Mouse (Mus musculus): ENCODE data around the gene Crhr1.

Crhr1 gene

DNA sequence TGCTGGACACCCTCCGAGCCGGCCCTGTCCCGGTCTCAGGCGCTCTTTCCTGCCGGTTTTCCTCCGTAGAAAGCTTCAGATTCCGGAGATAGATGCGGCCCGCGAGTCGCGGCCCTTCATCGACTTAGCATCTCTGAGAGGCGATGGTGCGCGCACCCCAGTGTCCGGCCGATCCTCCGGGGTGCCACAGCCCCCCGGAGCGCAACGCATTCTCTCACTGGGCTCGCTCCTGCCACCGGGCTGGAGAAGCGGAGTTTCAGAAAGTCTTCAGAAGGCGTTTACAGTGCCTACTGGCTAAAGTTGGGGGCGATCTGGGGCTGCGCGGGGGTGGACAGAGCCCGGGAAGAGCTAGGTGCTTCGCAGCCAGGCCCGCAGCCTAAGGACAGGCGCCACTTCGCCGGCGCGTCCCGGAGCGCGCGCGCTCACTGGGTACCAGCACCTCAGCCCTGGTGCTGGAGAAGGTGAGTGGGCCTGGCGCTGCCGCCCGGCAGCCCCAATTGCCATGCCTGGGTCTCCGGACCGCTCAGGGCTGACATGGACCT, 858 bp downstream of the Crhr1 start:
- peak; percentile 52 for DNase-seq (ENCODE audit: low read depth, low spot score)

DNA sequence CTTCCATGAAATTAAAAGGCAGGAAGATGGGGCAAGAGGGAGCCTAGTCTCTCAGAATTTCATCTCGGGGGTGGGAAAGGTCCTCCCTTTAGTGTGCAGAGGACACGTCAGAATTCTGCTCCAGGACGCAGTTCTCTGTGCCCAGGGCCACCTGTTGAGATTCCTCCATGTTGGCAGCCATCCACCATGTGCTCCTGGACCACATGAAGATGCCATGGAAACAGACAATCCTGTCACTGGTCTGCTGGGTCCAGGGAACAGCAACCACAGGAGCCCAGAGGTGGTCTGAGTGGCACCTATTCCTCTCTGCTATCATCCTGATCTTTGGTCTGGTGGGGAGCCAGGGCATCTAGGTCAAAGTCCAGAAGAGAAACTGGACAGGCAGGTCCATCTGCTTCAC, 6.3 kb downstream of the Crhr1 start:
- no peak for DNase-seq (ENCODE audit: low read depth, low spot score)

- no peak for DNase-seq (ENCODE audit: low read depth, low spot score)
Measured at GRCm38 (mm10) chr11:104144930-104145329, 12.3 kb downstream of the Crhr1 start.

- no peak for DNase-seq (ENCODE audit: low read depth, low spot score)
Measured at GRCm38 (mm10) chr11:104148787-104149186, 16.1 kb downstream of the Crhr1 start.

DNA sequence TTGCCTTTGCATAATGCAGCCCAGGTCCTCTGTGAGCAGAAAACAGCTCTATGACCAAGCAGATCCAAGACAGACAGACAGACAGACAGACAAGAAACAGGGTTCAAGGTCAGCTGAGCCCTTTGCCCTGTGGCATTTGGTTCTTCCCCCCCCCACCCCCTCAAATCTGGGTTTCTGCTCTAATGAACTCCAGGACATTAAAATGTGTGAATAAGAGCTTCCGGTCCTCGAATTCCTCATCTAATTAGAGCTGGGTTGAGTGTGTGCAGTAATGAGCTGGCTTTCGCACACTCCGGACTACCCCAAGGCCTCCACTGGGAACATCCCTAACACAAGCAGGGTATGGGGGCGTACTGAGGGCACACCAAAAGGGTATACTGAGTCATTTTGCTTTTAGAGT, 18.3 kb downstream of the Crhr1 start:
- no peak for DNase-seq (ENCODE audit: low read depth, low spot score)

DNA sequence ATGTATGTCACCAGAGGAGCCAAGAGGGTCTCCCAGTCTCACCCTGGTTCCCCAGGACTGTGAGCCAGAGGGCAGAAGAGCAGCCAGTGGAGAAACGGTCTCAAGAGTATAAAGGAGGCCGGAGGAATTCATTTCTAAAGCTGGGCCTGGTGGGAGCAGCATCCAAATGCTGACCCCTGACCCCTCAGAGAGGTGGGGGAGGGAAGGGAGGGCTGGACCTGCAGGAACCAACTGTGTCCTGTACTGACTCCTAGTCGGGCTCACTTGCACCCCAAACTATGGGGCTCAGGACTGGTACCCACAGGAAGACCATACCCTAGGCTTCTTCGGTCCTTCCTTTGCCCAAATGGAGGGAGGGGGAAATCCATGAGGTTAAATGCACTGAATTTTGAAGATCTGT, 21.7 kb downstream of the Crhr1 start:
- no peak for DNase-seq (ENCODE audit: low read depth, low spot score)

DNA sequence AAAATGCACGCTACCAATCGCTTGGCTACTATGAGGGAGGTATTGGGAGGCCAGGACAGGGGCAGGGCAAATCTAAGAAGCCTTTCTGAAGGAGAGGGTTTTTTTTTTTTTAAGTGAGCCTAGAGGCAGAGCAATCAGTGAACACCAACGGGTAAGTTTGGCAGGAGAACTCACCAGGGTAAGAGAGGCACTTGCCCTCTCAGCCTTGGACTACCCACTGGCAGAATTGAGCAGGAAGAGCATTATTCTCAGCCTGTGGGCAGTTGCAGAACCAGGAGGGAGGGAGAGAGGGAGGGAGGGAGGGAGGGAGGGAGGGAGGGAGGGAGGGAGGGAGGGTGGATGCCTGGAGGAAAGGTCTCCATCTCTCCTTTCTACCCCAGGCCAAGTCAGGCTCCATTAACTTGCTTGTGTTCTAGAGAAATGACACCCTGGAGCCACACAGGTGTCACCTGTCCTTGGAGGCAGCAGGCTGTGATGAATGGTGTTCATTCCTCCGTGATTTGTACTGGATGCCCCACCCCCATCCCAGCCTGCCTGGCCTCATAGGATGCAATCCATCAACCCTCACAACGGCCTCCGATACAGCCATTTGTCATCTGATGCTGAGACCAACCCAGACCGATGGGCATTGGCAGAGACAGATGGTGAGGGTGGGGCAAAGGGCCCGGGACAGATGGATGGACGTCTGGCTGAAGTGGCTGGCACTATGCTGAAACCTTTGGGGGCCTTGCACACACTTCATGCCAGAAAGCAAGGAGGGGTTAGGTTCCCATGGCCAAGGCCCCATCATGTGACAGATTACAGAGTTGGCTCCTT, 22.4 kb downstream of the Crhr1 start:
- DNase-seq (ENCODE audit: low read depth, low spot score) = peak; percentile 8

DNA sequence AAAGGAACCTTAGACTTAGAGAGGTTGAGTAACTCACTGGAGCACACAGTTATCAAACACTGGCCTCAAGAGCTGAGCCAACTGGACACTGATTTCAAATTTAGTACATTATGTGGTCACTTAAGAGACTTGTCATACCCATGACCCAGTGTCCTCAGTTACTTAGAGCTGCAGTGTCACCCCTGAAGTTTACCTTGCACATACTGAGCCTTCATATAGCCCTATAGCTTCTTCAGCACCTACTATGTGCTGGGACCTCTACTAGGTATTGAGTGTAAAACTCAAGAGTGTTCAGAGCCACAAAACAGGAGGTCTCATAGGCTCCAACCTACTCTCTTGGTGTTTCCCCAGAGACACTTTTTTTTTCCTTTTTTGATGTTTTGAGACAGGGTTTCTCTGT, 23.2 kb downstream of the Crhr1 start:
- no peak for DNase-seq (ENCODE audit: low read depth, low spot score)

DNA sequence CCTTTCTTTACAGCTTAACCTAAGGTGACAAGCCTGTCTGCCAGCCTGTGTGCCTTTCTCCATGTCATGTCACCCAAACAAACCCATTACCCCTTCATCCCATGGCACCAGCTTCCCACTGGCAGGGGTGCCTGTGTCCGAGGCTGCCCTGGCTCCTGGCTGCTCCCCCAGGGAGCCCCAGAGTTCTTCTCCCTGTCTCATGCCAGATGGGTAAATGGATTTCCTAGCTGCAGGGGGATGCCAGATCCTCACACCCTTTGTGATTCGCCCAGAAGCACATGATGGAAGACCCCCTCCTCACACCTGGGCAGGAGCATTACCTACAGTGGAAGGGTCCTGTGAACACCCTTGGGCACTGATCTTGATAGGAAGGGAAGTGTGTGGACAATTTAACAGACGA, 23.7 kb downstream of the Crhr1 start:
- no peak for DNase-seq (ENCODE audit: low read depth, low spot score)

DNA sequence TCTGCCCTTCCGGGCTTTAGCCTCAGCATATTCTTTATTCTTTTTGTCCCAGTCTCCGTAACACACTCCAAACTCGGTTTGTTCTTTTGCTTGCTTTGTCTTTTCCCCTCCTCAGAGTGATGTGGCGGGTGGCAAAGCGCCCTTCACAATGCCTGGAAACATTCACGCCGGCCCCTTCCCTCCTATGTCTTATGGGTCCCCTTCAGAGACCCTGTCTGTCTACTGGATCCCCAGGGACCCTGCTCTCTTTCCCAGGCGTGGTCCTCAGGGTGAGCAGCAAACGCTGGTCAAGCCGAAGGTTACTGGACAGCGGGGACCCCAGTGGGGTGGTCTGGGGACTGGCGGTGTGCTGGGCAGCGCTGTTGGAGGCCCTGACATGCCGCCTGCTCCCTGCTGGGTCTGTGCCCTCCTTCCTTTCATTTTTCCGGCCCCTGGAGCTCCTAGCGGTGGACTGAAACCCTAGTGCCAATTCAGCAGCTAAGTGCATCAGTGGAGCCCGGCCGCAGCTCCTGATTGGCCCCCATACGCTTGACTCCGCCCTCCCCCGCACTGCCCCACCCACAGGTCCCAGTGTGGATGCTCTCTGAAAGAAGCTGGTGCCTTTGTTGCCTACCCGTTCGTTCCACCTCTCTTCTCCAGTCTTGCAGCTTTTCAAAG, 25.1 kb downstream of the Crhr1 start:
- DNase-seq (ENCODE audit: low read depth, low spot score) = peak; percentile 95

DNA sequence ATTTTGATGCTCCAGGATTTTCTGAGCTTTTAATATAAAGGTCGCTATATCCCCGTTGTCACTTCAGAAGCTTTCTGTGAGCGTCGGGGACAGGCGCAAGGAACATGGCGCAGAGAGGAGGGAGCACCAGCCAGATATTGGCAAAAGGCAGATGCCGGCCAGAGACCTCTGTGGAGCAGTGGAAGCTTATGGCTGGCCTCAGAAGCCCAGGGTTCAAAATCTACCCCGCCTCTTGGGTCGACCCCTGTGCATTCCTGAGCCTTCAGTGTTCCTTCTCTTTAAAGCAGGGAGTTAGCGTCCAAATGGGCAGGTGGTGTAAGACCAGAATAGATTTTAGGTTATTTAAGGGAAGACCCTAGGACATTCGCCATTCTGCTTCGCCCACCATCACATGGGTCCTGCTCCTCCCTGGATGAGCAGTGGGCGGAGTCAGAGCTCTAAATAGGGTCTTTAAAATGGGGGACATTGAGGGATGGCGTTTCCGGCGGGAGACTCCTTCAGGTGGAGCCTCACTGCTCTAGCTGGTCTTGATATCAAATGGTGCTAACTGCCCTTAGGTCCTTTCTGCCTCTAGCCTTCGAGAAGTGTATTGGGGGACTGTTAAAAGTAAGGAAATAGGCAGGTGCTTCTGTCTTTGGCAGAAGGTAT, 25.7 kb downstream of the Crhr1 start:
- DNase-seq (ENCODE audit: low read depth, low spot score) = no peak

DNA sequence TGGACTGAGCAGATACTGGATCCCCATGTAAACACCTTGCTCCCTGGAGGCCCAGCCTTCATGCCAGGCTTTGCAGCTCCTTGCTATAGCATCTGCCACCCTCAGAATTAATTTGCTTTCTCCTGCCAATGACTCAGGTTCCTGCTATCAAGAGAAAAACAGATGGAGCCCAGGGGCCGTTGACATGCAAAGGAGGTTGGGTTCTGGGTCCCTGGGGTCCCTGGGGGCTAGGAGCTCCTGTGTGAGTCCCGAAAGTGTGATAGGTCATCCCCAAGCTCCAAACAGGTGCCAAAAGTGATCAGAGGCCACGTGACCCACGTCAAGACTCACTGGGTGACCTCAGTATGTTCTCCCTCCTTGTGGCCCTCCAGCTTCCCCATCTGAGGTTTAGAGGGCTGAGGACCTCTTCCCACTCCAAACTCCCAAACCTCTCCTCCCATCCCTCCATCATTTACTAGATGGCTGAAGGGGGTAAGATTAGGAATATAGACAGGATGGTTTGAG, 27.2 kb downstream of the Crhr1 start:
- no peak for DNase-seq (ENCODE audit: low read depth, low spot score)

DNA sequence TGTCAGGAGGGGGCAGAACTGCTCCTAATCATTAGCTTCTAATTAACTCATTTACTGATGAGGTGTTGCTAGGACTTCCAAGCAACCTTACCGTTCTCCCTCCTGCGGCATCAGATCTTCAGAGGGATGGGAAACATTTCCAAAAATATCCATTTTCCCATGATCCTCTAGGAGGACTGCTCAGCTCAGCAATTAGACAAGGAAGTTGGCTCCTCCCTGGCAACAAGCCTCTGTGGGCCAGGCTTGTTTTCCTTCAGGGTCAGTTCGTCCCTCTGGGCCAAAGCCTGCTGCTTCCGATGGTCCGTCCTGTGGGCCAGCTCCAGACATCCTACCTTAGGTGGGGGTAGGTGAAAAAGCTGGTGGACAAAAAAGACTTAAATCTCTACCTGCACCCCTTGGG, 28.5 kb downstream of the Crhr1 start:
- no peak for DNase-seq (ENCODE audit: low read depth, low spot score)

DNA sequence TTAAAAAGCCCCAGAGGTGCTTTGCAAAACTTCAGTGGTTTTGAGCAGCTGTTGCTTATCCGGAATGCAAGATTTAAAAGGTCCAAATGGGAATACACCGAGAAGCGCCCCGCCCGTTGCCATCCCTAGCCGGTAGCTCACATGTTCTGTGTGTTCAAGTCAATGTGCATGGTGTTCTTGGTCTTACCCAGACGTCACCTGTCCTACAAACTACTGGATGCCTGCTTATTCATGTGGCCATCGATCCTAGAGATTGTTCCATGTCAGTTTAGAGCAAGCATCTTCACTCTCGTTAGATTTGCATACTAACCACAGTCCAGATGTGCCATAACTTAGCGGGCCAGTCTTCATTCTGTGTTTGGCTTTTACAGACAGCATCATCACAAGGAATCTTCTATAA, 31.6 kb downstream of the Crhr1 start:
- DNase-seq (ENCODE audit: low read depth, low spot score) = no peak

DNA sequence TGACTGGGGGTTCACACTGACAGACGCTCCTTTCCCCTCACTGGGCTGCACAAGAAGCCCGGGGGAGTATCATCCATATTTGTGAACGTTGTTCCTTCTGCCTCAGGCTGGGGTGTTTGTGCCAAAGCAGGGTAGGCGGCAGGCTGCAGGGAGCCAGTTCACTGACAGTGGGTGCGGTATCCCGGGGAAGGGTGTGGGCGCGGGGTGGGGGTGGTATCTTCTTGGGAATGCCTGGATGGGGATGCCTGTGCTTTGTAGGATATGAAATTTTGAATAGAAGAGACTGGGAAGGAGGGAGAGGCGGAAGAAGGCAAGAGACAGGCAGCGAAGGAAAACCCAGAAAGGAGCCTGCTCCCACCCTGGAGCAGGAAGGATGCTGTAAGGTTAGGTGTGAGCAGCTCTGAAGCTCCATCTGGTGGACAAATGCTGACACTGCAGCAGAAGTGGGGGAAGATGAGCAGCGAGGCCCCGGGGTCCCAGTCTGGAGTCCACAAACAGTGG, 38.7 kb downstream of the Crhr1 start:
- DNase-seq (ENCODE audit: low read depth, low spot score) = peak; percentile 81

GRCm38 (mm10) chr11:104178893-104179292, 46.2 kb downstream of the Crhr1 start:
- peak; percentile 32 for DNase-seq (ENCODE audit: low read depth, low spot score)

DNA sequence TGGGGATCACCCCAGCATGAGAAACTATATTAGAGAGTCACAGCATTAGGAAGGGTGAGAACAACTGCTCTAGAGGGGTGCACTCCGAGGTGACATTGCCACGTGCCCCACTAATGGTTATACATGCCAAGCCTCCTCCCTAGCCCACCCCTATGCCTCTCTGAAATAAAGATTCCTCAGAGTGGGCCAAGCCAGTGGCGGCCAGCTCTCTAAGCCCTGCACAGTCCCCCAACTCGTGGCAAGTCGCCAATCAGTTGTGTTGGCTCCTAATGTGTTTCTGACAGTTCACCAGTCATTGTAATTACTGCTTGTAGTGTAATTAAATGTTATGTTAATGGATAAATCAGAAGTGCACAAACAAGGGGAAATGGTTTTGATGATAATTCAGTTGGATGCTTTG, 47.1 kb downstream of the Crhr1 start:
- no peak for DNase-seq (ENCODE audit: low read depth, low spot score)

- DNase-seq (ENCODE audit: low read depth, low spot score) = no peak
Measured at GRCm38 (mm10) chr11:104182141-104182540, 49.5 kb downstream of the Crhr1 start.

DNA sequence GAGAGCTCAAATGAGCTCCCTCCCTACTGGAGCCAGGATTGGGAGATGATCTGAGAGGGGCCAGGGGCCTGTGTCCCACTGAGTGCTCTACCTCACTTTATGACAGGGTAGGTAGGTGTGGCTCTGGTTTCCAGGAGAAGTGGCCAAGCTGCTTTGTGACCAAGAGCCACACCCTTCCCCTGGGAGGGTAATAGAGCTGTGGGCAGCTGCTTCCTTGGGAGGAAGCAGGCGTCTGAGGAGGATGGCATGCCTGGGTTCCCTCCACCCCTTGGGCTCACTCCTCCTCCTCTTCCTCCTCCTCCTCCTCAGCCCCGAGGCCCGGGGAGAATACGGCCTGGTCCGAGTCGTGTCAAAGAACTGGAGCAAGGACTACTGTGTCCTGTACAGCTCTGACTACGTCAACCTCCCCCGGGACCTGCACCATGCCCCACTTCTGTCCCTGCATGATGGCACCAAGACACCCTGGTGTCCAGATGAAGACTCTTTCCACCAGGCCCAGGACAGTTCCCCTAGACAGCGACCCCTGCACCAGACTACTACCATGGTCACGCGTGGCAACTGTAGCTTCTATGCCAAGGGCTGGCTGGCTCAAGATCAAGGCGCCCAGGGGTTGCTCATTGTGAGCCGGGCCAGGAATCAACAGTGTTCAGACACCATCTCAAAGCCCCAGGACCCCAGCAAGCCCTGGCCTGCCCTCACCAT, 53.6 kb downstream of the Crhr1 start, which contains the start of gene Sppl2c:
Gene Sppl2c (plus strand): TSS at position 193 of the 702 bp plus-strand sequence.
- DNase-seq (ENCODE audit: low read depth, low spot score) = no peak

GRCm38 (mm10) chr11:104186837-104187150, 54.1 kb downstream of the Crhr1 start:
- no peak for DNase-seq (ENCODE audit: low read depth, low spot score)

DNA sequence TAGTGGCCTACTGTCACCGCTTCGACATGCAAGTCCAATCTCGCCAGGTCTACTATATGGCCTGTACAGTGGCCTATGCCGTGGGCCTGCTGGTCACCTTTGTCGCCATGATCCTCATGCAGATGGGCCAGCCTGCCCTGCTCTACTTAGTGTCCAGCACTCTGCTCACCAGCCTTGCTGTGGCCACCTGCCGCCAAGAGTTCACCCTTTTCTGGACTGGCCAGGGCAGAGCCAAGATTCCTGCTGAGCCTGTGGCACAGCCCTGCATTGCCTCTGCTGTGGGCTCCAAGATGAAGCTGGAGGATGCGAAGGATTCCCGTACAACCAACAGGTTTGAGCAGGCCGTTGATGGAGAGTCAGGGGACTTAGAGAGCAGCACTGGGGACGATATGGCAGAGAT, 55.1 kb downstream of the Crhr1 start:
- no peak for DNase-seq (ENCODE audit: low read depth, low spot score)

GRCm38 (mm10) chr11:104190008-104190407, 57.4 kb downstream of the Crhr1 start:
- DNase-seq (ENCODE audit: low read depth, low spot score) = no peak

Measured in ZHBTc4 (cell line).